7 mouse cellular contexts compared by ENCODE assay signal in genomic region chr12:85471920-85472655, GRCm38 (mm10). TPM values are rescaled to one million over a fixed set of nuclear protein-coding genes. Genes with fewer than 3 reads are reported as not detected.
DNase-seq lines count a peak whose midpoint lies in the region; ATAC-seq lines count a peak whose summit lies in the region.

No protein-coding gene starts in this region.

- peak overlapping the region; percentile 76 for H3K9ac ChIP-seq in intestine, embryonic 16.5 days (ENCODE audit: low read depth, low read length)
- peak overlapping the region; percentile 62 for H3K9ac ChIP-seq in limb, embryonic 13.5 days
- peak overlapping the region; percentile 75 for H3K9ac ChIP-seq in midbrain, embryonic 13.5 days (replicated peaks)

- under 1% methylated on average over 42 of the region's 42 CpGs for WGBS in intestine, embryonic 16.5 days
- WGBS in limb, embryonic 13.5 days: under 1% methylated on average over 42 of the region's 42 CpGs
- under 1% methylated on average over 42 of the region's 42 CpGs for WGBS in midbrain, embryonic 13.5 days

- peak; percentile 89 to 96 for DNase-seq in adrenal gland, adult (ENCODE audit: inconsistent age in 2 of 2, low spot score in 1 of 2)
- peak; percentile 77 to 78 for DNase-seq in cerebellum, postnatal 25 days
- DNase-seq in gastrocnemius, postnatal 4 days (ENCODE audit: low spot score in 2 of 2): peak; percentile 76 to 84
- peak; percentile 93 for DNase-seq in skeletal muscle tissue, adult 2 months (ENCODE audit: low read depth, low spot score)

- no peaks in the 10 kb centered on the region for H3K36me3 ChIP-seq in intestine, embryonic 16.5 days (ENCODE audit: control insufficient read depth, insufficient read depth, low read length)
- H3K36me3 ChIP-seq in limb, embryonic 13.5 days: 0 out of 2 replicates have a peak, but pooled peaks cover 4% of the 10 kb centered on the region
- no peaks in the 10 kb centered on the region for H3K36me3 ChIP-seq in midbrain, embryonic 13.5 days

- peak; percentile 67 for ATAC-seq in intestine, embryonic 16.5 days
- ATAC-seq in limb, embryonic 13.5 days (ENCODE audit: low FRiP score, low read depth): peak; percentile 30
- ATAC-seq in midbrain, embryonic 13.5 days: peak; percentile 46

- H3K4me3 ChIP-seq in intestine, embryonic 16.5 days (ENCODE audit: low read length): peak overlapping the region; percentile 67
- H3K4me3 ChIP-seq in limb, embryonic 13.5 days: peak overlapping the region; percentile 60
- H3K4me3 ChIP-seq in midbrain, embryonic 13.5 days (replicated peaks): peak overlapping the region; percentile 56

- H3K9me3 ChIP-seq in intestine, embryonic 16.5 days (ENCODE audit: control insufficient read depth, low read length): no peaks in the 10 kb centered on the region
- no peaks in the 10 kb centered on the region for H3K9me3 ChIP-seq in limb, embryonic 13.5 days
- H3K9me3 ChIP-seq in midbrain, embryonic 13.5 days: no peaks in the 10 kb centered on the region

- peaks cover 18% of the 10 kb centered on the region for H3K4me1 ChIP-seq in intestine, embryonic 16.5 days (ENCODE audit: control insufficient read depth, insufficient read depth, low read length)
- H3K4me1 ChIP-seq in limb, embryonic 13.5 days: peaks cover 40% of the 10 kb centered on the region
- H3K4me1 ChIP-seq in midbrain, embryonic 13.5 days (replicated peaks): peaks cover 46% of the 10 kb centered on the region

- peak overlapping the region; percentile 99 for H3K4me2 ChIP-seq in intestine, embryonic 16.5 days (ENCODE audit: low read depth, low read length)
- peak overlapping the region; percentile 99 for H3K4me2 ChIP-seq in limb, embryonic 13.5 days (replicated peaks)
- peak overlapping the region; percentile 100 for H3K4me2 ChIP-seq in midbrain, embryonic 13.5 days (replicated peaks)

- peak overlapping the region; percentile 90 for H3K27ac ChIP-seq in intestine, embryonic 16.5 days (ENCODE audit: low read length)
- peak overlapping the region; percentile 52; the same call in 1 of the 2 replicates for H3K27ac ChIP-seq in limb, embryonic 13.5 days
- H3K27ac ChIP-seq in midbrain, embryonic 13.5 days: peak overlapping the region; percentile 25; the same call in 1 of the 2 replicates

- peaks cover 14% of the 10 kb centered on the region for H3K27me3 ChIP-seq in intestine, embryonic 16.5 days (replicated peaks; ENCODE audit: control insufficient read depth, insufficient read depth, low read length)
- peaks cover 31% of the 10 kb centered on the region for H3K27me3 ChIP-seq in limb, embryonic 13.5 days
- H3K27me3 ChIP-seq in midbrain, embryonic 13.5 days: peaks cover 35% of the 10 kb centered on the region

RNA-seq across cellular contexts. Expression of gene Fos, which starts 1.6 kb away (rescaled TPM):
- total RNA-seq in gastrocnemius, postnatal 4 days (2021): 10 to 100 TPM; 19.0 to 20.0 TPM
- polyA plus RNA-seq in intestine, embryonic 16.5 days (2015; fragmentation: Nextera tagmentation; extraction: Ambion mirVana): 6.4 and 6.6 TPM in 2 replicates
- 6.1 and 7.2 TPM in 2 replicates for polyA plus RNA-seq in limb, embryonic 13.5 days (2015; fragmentation: Nextera tagmentation; extraction: Ambion mirVana)
- 0.82 and 0.90 TPM in 2 replicates for polyA plus RNA-seq in midbrain, embryonic 13.5 days (2015; fragmentation: Nextera tagmentation; extraction: Ambion mirVana)

Comparison
In these comparisons a context has a peak if more than half of its experiments do, and no peak if none do; other contexts are left out.
1. Peak in every context shown above with its lines: DNase-seq, ATAC-seq, H3K4me3 ChIP-seq and H3K27ac ChIP-seq.
2. H3K27ac ChIP-seq: peak in every context shown above with its lines; median percentile 90 in intestine, embryonic 16.5 days; 52 in limb, embryonic 13.5 days; 25 in midbrain, embryonic 13.5 days.